Mouse (Mus musculus): ENCODE data around the gene Sfxn3. TPM values are rescaled to one million over a fixed set of nuclear protein-coding genes. Genes with fewer than 3 reads are reported as not detected.

The Sfxn3 gene
- polyA plus RNA-seq, 1 experiment from 2014 or later: 2.5 TPM

GRCm38 (mm10) chr19:45056908-45057698, 9.8 kb downstream of the Sfxn3 start:
- peak overlapping the region; percentile 76 for H3K4me3 ChIP-seq (ENCODE audit: low read depth, low read length)
- 0 out of 2 replicates have a peak overlapping the region, but pooled peaks have one; percentile 12 for H3K9ac ChIP-seq (replicated peaks)
- TF ChIP-seq EP300 (IDR thresholded peaks at IDR 0.05; ENCODE audit: low read depth): no peak
- no peak for TF ChIP-seq CTCF (IDR thresholded peaks at IDR 0.05; ENCODE audit: low read depth)
- H3K4me2 ChIP-seq (ENCODE audit: low read depth, low read length): peak overlapping the region; percentile 95
- H3K27me3 ChIP-seq (ENCODE audit: insufficient read depth, low read length): no peaks in the 10 kb centered on the region
- no peaks in the 10 kb centered on the region for H3K36me3 ChIP-seq (replicated peaks; ENCODE audit: insufficient read depth, low read length)
- H3K4me1 ChIP-seq (ENCODE audit: insufficient read depth): peaks cover 25% of the 10 kb centered on the region
- DNase-seq (no peak), ATAC-seq (no peak)
- WGBS (ENCODE audit: insufficient replicate concordance): 70% methylated on average over 7 of the region's 7 CpGs
- peak overlapping the region; percentile 96 for H3K27ac ChIP-seq (ENCODE audit: low read depth)
- no peaks in the 10 kb centered on the region for H3K9me3 ChIP-seq (ENCODE audit: low read length)

- Histone ChIP-seq H3K4me2 (ENCODE audit: low read depth, low read length) (peak overlapping the region; percentile 95), H3K27ac (ENCODE audit: low read depth) (peak overlapping the region; percentile 96), H3K4me3 (ENCODE audit: low read depth, low read length) (peak overlapping the region; percentile 76), H3K9me3 (ENCODE audit: low read length) (no peaks in the 10 kb centered on the region), H3K9ac (replicated peaks) (peak overlapping the region; percentile 85), H3K36me3 (replicated peaks; ENCODE audit: insufficient read depth, low read length) (no peaks in the 10 kb centered on the region), H3K4me1 (ENCODE audit: insufficient read depth) (peaks cover 25% of the 10 kb centered on the region), H3K27me3 (ENCODE audit: insufficient read depth, low read length) (no peaks in the 10 kb centered on the region)
- no peak for TF ChIP-seq EP300 (IDR thresholded peaks at IDR 0.05; ENCODE audit: low read depth)
- TF ChIP-seq CTCF (IDR thresholded peaks at IDR 0.05; ENCODE audit: low read depth): no peak
- no peak for DNase-seq
- 31% methylated on average over 7 of the region's 7 CpGs for whole genome bisulfite sequencing (ENCODE audit: insufficient replicate concordance)
- no peak for ATAC-seq
Observed at GRCm38 (mm10) chr19:45057724-45058112, 10.4 kb downstream of the Sfxn3 start.

GRCm38 (mm10) chr19:45058113-45058839, 11.0 kb downstream of the Sfxn3 start:
- Histone ChIP-seq H3K4me3 (ENCODE audit: low read depth, low read length) (peak overlapping the region; percentile 76), H3K27me3 (ENCODE audit: insufficient read depth, low read length) (no peaks in the 10 kb centered on the region), H3K4me2 (ENCODE audit: low read depth, low read length) (peak overlapping the region; percentile 95), H3K36me3 (replicated peaks; ENCODE audit: insufficient read depth, low read length) (no peaks in the 10 kb centered on the region), H3K27ac (ENCODE audit: low read depth) (peak overlapping the region; percentile 96), H3K9ac (replicated peaks) (peak overlapping the region; percentile 85), H3K9me3 (ENCODE audit: low read length) (no peaks in the 10 kb centered on the region), H3K4me1 (ENCODE audit: insufficient read depth) (peaks cover 25% of the 10 kb centered on the region)
- ATAC-seq: peak; percentile 91
- under 1% methylated on average over 34 of the region's 34 CpGs for WGBS (ENCODE audit: insufficient replicate concordance)
- peak; percentile 68 for TF ChIP-seq EP300 (IDR thresholded peaks at IDR 0.05; ENCODE audit: low read depth)
- no peak for TF ChIP-seq CTCF (IDR thresholded peaks at IDR 0.05; ENCODE audit: low read depth)
- peak; percentile 95 for DNase-seq

GRCm38 (mm10) chr19:45058841-45059240, 11.5 kb downstream of the Sfxn3 start:
- H3K9me3 ChIP-seq (ENCODE audit: low read length): no peaks in the 10 kb centered on the region
- ATAC-seq: peak; percentile 35
- H3K4me2 ChIP-seq (ENCODE audit: low read depth, low read length): peak overlapping the region; percentile 95
- peak; percentile 31 for DNase-seq
- H3K27me3 ChIP-seq (ENCODE audit: insufficient read depth, low read length): peaks cover 2% of the 10 kb centered on the region; the same call in 1 of the 2 replicates
- H3K4me1 ChIP-seq (ENCODE audit: insufficient read depth): peaks cover 27% of the 10 kb centered on the region
- no peaks in the 10 kb centered on the region for H3K36me3 ChIP-seq (replicated peaks; ENCODE audit: insufficient read depth, low read length)
- peak overlapping the region; percentile 96 for H3K27ac ChIP-seq (ENCODE audit: low read depth)
- TF ChIP-seq EP300 (IDR thresholded peaks at IDR 0.05; ENCODE audit: low read depth) (no peak), CTCF (IDR thresholded peaks at IDR 0.05; ENCODE audit: low read depth) (no peak)
- H3K4me3 ChIP-seq (ENCODE audit: low read depth, low read length): peak overlapping the region; percentile 76
- WGBS (ENCODE audit: insufficient replicate concordance): 1% methylated on average over 14 of the region's 14 CpGs
- peak overlapping the region; percentile 85 for H3K9ac ChIP-seq (replicated peaks)

- TF ChIP-seq CTCF (IDR thresholded peaks at IDR 0.05; ENCODE audit: low read depth) (peak; percentile 77), EP300 (IDR thresholded peaks at IDR 0.05; ENCODE audit: low read depth) (no peak)
- DNase-seq: peak; percentile 65
- H3K9me3 ChIP-seq (ENCODE audit: low read length): no peaks in the 10 kb centered on the region
- no peaks in the 10 kb centered on the region for H3K36me3 ChIP-seq (replicated peaks; ENCODE audit: insufficient read depth, low read length)
- no peak overlapping the region for H3K4me3 ChIP-seq (ENCODE audit: low read depth, low read length)
- H3K4me1 ChIP-seq (ENCODE audit: insufficient read depth): peaks cover 18% of the 10 kb centered on the region
- H3K9ac ChIP-seq (replicated peaks): no peak overlapping the region
- no peak overlapping the region for H3K27ac ChIP-seq (ENCODE audit: low read depth)
- WGBS (ENCODE audit: insufficient replicate concordance): 32% methylated on average over 19 of the region's 20 CpGs
- H3K27me3 ChIP-seq (ENCODE audit: insufficient read depth, low read length): peaks cover 36% of the 10 kb centered on the region
- peak overlapping the region; percentile 29; the same call in 1 of the 2 replicates for H3K4me2 ChIP-seq (ENCODE audit: low read depth, low read length)
- peak; percentile 54 for ATAC-seq
Observed at GRCm38 (mm10) chr19:45063565-45064292, 16.4 kb downstream of the Sfxn3 start.
